Mouse (Mus musculus) heart, postnatal 0 days (tissue): ENCODE results near the gene Styx. TPM values are rescaled to one million over a fixed set of nuclear protein-coding genes. Genes with fewer than 3 reads are reported as not detected.

Experiments used
- ATAC-seq: fragments of 200-750 bp; cut with Nextera tagmentation; 2 replicates; pipeline ENCODE4 v1.8.0; 2017; ENCODE audit warnings: low read depth, moderate number of reproducible peaks, moderate library complexity; ENCODE audit not compliant: insufficient read depth
- DNase-seq: peaks from one replicate; pipeline ENCODE4 v3.0.0-alpha.2; 2016; ENCODE audit warnings: low spot score
- H3K27ac ChIP-seq: fragments of 300-500 bp; sonication (generic); 2 replicates; pipeline ENCODE4 v1.5.1; 2014; ENCODE audit warnings: low read depth, mild to moderate bottlenecking
- H3K27me3 ChIP-seq: fragments of 300-500 bp; sonication (generic); 2 replicates; pipeline ENCODE4 v1.6.1; 2014; ENCODE audit warnings: low read length, mixed read lengths; ENCODE audit not compliant: control insufficient read depth, insufficient read depth
- H3K36me3 ChIP-seq: fragments of 300-500 bp; sonication (generic); replicated peaks from 2 replicates; pipeline ENCODE4 v1.6.1; 2014; ENCODE audit warnings: low read length, mixed read lengths; ENCODE audit not compliant: control insufficient read depth, insufficient read depth
- H3K4me1 ChIP-seq: fragments of 300-500 bp; sonication (generic); 2 replicates; pipeline ENCODE4 v1.6.1; 2014; ENCODE audit warnings: antibody characterized with exemption; ENCODE audit not compliant: control insufficient read depth, insufficient read depth
- H3K4me2 ChIP-seq: fragments of 300-500 bp; sonication (generic); 2 replicates; pipeline ENCODE4 v1.6.1; 2014; ENCODE audit warnings: low read depth, mild to moderate bottlenecking, low read length, moderate library complexity
- H3K4me3 ChIP-seq: fragments of 300-500 bp; sonication (generic); 2 replicates; pipeline ENCODE4 v1.5.1; 2014; ENCODE audit warnings: low read depth, low read length
- H3K9ac ChIP-seq: fragments of 300-500 bp; sonication (generic); replicated peaks from 2 replicates; pipeline ENCODE4 v1.6.1; 2014; ENCODE audit warnings: low read depth, low read length, mixed read lengths
- H3K9me3 ChIP-seq: fragments of 300-500 bp; sonication (generic); replicated peaks from 2 replicates; pipeline ENCODE4 v1.6.1; 2016; ENCODE audit warnings: low read length; ENCODE audit not compliant: control insufficient read depth
- CTCF ChIP-seq: IDR thresholded peaks from 2 replicates; pipeline ENCODE4 v1.5.1; 2016; ENCODE audit warnings: antibody characterized with exemption, control low read depth, low read depth
- EP300 ChIP-seq: IDR thresholded peaks from 2 replicates; pipeline ENCODE4 v1.6.1; 2016; ENCODE audit warnings: antibody characterized with exemption, low read depth
- WGBS: fragments of 180-500 bp; shearing (Covaris S2); extraction: QIAGEN DNeasy Blood & Tissue Kit; methylation state at CpG from one replicate; pipeline ENCODE4 v1.1.7; 2014; 5-methylcytosine and 5-hydroxymethylcytosine counted together
- polyA plus RNA-seq: library from polyadenylated mRNA; unstranded; fragments of >200 nt; fragmentation: Nextera tagmentation; extraction: Ambion mirVana; gene quantifications from 2 replicates; pipeline ENCODE4 v1.2.1, GENCODE M21; 2015
- total RNA-seq: library from RNA; depleted of rRNA; stranded (reverse); fragments of >200 nt; gene quantifications from 2 replicates; pipeline ENCODE4 v1.2.3, GENCODE M21; 2014; ENCODE audit warnings: low replicate concordance

Gene Styx
- total and polyA plus RNA-seq, 2 experiments from 2014 or later: 11.9 to 69.9 TPM

DNA sequence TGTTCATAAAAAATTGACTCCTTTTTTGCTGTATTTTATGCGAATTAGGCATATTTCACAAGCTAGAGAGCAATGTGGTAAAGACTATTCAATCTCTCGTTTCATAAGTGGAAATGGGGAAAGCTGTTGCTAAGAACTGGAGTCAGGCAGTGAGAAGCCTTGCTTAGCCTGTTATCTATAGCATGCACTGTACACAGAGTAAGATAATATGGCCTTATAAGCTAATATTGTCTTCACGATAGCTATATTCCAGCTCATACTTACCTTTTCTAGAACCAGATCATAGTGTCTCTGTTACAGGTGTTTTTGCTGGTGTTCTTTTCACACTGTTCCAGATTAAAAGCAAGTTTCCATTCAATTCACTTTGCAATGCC, 31.7 kb upstream of the Styx start:
- H3K9ac ChIP-seq: no peak overlapping the region
- no peak overlapping the region; the same call in 1 of the 2 replicates for H3K27ac ChIP-seq
- peaks cover 25% of the 10 kb centered on the region for H3K4me1 ChIP-seq
- no peaks in the 10 kb centered on the region for H3K9me3 ChIP-seq
- peak overlapping the region; percentile 66; the same call in 1 of the 2 replicates for H3K4me2 ChIP-seq
- H3K36me3 ChIP-seq: no peaks in the 10 kb centered on the region
- WGBS: 53% methylated on average over 3 of the region's 3 CpGs
- no peak overlapping the region for H3K4me3 ChIP-seq
- no peak for DNase-seq
- no peak for TF ChIP-seq CTCF
- no peak for TF ChIP-seq EP300
- no peak for ATAC-seq
- no peaks in the 10 kb centered on the region for H3K27me3 ChIP-seq

DNA sequence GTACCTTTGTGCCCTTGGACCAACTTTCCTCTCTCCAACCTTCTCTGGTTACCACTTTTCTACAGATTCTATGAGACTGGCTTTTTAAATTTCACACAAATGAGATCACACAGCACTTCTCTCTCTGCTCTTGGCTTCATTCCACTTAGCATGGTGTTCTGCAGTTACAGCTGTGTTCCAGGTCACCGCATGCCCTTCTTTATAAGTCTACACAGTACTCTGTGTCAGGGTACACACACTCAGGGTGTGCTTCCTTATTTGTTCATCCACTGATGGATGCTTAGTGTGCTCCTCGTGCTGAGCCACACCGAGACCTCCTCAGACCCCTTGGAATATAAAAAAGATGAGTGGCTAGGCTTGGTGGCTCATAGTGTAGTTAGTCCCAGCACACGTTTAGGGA, 30.8 kb upstream of the Styx start:
- Histone ChIP-seq H3K4me3 (no peak overlapping the region), H3K27ac (no peak overlapping the region), H3K9ac (no peak overlapping the region), H3K9me3 (no peaks in the 10 kb centered on the region), H3K4me2 (no peak overlapping the region), H3K36me3 (no peaks in the 10 kb centered on the region), H3K4me1 (peaks cover 19% of the 10 kb centered on the region), H3K27me3 (no peaks in the 10 kb centered on the region)
- DNase-seq: no peak
- WGBS: 75% methylated on average over 4 of the region's 4 CpGs
- no peak for TF ChIP-seq CTCF
- ATAC-seq: no peak

DNA sequence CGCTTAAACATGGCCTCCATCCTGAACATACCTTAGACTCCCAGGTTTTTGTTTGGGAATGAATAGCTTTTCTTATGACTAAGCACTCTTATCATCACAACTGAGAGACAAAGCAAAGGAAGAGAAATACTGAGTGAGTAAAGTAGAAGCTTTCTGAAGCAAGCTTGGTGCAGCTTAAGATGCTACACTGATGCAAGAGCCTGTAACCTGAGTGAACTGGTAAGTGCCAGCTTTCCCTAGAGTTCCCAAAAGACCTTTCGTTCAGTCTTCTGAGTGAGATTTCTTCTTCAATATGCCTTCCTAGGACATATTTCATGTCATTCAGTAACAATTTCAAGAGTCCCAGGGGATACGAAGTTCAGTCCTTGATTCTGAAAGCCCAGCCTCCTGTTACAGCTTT, 29.8 kb upstream of the Styx start:
- DNase-seq (no peak), ATAC-seq (no peak)
- Histone ChIP-seq H3K4me1 (peaks cover 9% of the 10 kb centered on the region), H3K27ac (no peak overlapping the region), H3K27me3 (no peaks in the 10 kb centered on the region), H3K4me2 (no peak overlapping the region), H3K4me3 (no peak overlapping the region), H3K9ac (no peak overlapping the region), H3K9me3 (no peaks in the 10 kb centered on the region), H3K36me3 (no peaks in the 10 kb centered on the region)
- 75% methylated on average over 3 of the region's 3 CpGs for WGBS
- TF ChIP-seq CTCF (no peak), EP300 (no peak)

GRCm38 (mm10) chr14:45321622-45322021, 29.3 kb upstream of the Styx start:
- H3K27me3 ChIP-seq: no peaks in the 10 kb centered on the region
- no peak for ATAC-seq
- H3K4me1 ChIP-seq: peaks cover 5% of the 10 kb centered on the region
- no peaks in the 10 kb centered on the region for H3K9me3 ChIP-seq
- H3K36me3 ChIP-seq: no peaks in the 10 kb centered on the region
- no peak overlapping the region for H3K27ac ChIP-seq
- TF ChIP-seq CTCF (no peak), EP300 (no peak)
- no peak overlapping the region for H3K4me3 ChIP-seq
- DNase-seq: no peak
- 52% methylated on average over 5 of the region's 5 CpGs for WGBS
- no peak overlapping the region for H3K4me2 ChIP-seq
- no peak overlapping the region for H3K9ac ChIP-seq

DNA sequence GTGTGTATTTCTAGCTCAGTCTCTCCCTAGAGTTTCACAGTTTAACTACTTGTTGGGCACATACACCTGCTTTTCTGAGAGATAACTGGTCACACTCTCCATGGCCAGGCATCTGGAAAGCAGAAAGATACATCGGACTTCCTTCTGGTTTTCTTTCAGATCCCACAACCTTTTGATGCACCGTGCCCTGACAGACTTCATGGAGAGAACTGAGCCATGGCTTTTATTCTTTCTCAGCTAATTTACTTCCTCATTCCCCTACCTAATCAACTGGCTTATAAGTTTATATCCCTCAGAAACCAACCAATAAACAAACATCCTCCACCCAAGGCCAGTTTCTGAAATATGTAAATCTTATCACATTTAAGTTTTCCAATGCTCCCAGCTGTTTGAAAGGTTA, 28.4 kb upstream of the Styx start:
- Histone ChIP-seq H3K4me2 (no peak overlapping the region), H3K9me3 (no peaks in the 10 kb centered on the region), H3K9ac (no peak overlapping the region), H3K4me1 (no peaks in the 10 kb centered on the region), H3K27me3 (no peaks in the 10 kb centered on the region), H3K4me3 (no peak overlapping the region), H3K36me3 (no peaks in the 10 kb centered on the region), H3K27ac (no peak overlapping the region)
- DNase-seq (no peak), ATAC-seq (no peak)
- TF ChIP-seq CTCF (no peak), EP300 (no peak)
- 84% methylated on average over 2 of the region's 2 CpGs for whole genome bisulfite sequencing

DNA sequence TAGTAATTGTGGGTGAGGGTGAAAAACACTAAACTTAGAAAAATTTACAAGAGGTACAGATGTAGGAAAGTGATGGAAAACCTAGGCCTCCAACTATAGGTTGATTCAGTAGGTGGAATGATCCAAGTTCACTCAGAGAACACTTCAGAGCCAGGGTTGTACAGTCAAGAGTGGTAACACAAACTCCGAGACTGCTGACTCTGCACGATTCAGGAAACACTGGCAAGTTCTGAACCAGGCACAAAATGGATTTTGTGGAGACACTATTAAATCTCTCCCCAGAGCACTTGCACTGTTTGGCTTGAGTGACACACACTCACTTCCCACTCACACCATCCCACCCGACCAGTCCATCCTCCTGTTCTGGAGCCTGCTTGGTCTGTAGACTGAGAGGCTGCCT, 27.6 kb upstream of the Styx start:
- WGBS: 71% methylated on average over 3 of the region's 3 CpGs

More for the DNA sequence above, 27.6 kb upstream of the Styx start:
- no peak overlapping the region for H3K27ac ChIP-seq
- no peaks in the 10 kb centered on the region for H3K36me3 ChIP-seq
- DNase-seq (no peak), ATAC-seq (no peak)
- TF ChIP-seq CTCF (no peak), EP300 (no peak)
- no peaks in the 10 kb centered on the region for H3K27me3 ChIP-seq
- no peak overlapping the region for H3K9ac ChIP-seq
- H3K4me1 ChIP-seq: no peaks in the 10 kb centered on the region
- H3K9me3 ChIP-seq: no peaks in the 10 kb centered on the region
- H3K4me2 ChIP-seq: no peak overlapping the region
- no peak overlapping the region for H3K4me3 ChIP-seq
